Mouse (Mus musculus): ENCODE measurements around the gene Dnajc14. TPM values are rescaled to one million over a fixed set of nuclear protein-coding genes. Genes with fewer than 3 reads are reported as not detected.
A peak's percentile ranks its signal among the peaks of the same experiment; 100 is the strongest.

Dnajc14 gene
- total and polyA plus RNA-seq, 3 experiments: 25.3 to 33.7 (median 32.6) TPM

- no peaks in the 10 kb centered on the region for H3K79me2 ChIP-seq (replicated peaks; ENCODE audit: control insufficient read depth, extremely low read depth, insufficient read depth, poor library complexity, severe bottlenecking)
- no peaks in the 10 kb centered on the region for H3K9me3 ChIP-seq (replicated peaks; ENCODE audit: low read length)
- DNase-seq (ENCODE audit: extremely low read depth): no peak
- TF ChIP-seq CTCF (conservative IDR thresholded peaks at IDR 0.05 in 1 of 2, IDR thresholded peaks at IDR 0.05 in 1 of 2; ENCODE audit: low read depth in 2 of 2, low read length in 2 of 2): peak in 1 of 2 experiments; percentile 26; a peak in 1 of 4 replicates
- TF ChIP-seq USF1 (IDR thresholded peaks at IDR 0.05; ENCODE audit: low read depth, low read length): no peak
- TF ChIP-seq RAD21 (IDR thresholded peaks at IDR 0.05; ENCODE audit: low read depth, low read length): peak; percentile 7
- dilution Hi-C loops (cut with MboI; ENCODE audit: extremely low pct_ligation_motif_present, extremely low pct_unique_long_range_greater_than_20kb, low sequenced_read_pairs): no loop called here
- H3K4me2 ChIP-seq (ENCODE audit: insufficient read depth, low read depth, poor library complexity, severe bottlenecking): no peak overlapping the region
- H3K27ac ChIP-seq (ENCODE audit: insufficient read depth, low read depth): no peak overlapping the region
- in situ Hi-C loops (cut with MboI; ENCODE audit: low pct_ligation_motif_present, low pct_unique_long_range_greater_than_20kb, low sequenced_read_pairs): no loop called here
- no peak overlapping the region for H3K9ac ChIP-seq (ENCODE audit: insufficient read depth, low read depth)
- no peaks in the 10 kb centered on the region for H3K36me3 ChIP-seq (replicated peaks in 1 of 2; ENCODE audit: control insufficient read depth in 1 of 2, insufficient read depth in 1 of 2, low read length in 1 of 2)
- peaks cover 8 to 31% of the 10 kb centered on the region in 2 experiments; a peak in 3 of 4 replicates for H3K4me1 ChIP-seq (ENCODE audit: control insufficient read depth in 1 of 2, insufficient read depth in 2 of 2)
- no peaks in the 10 kb centered on the region for H3K27me3 ChIP-seq (replicated peaks)
- H3K4me3 ChIP-seq (replicated peaks in 1 of 3; ENCODE audit: low read depth in 2 of 3, low read length in 2 of 3, poor library complexity in 1 of 3): no peak overlapping the region
These were observed 11.8 kb upstream of the Dnajc14 start for GRCm38 (mm10) chr10:128792041-128792440.

GRCm38 (mm10) chr10:128793258-128793657, 10.6 kb upstream of the Dnajc14 start:
- no peaks in the 10 kb centered on the region for H3K79me2 ChIP-seq (replicated peaks; ENCODE audit: control insufficient read depth, extremely low read depth, insufficient read depth, poor library complexity, severe bottlenecking)
- no peaks in the 10 kb centered on the region for H3K27me3 ChIP-seq (replicated peaks)
- H3K9ac ChIP-seq (ENCODE audit: insufficient read depth, low read depth): no peak overlapping the region
- no peak overlapping the region for H3K4me2 ChIP-seq (ENCODE audit: insufficient read depth, low read depth, poor library complexity, severe bottlenecking)
- no peak overlapping the region for H3K27ac ChIP-seq (ENCODE audit: insufficient read depth, low read depth)
- no peak for TF ChIP-seq RAD21 (IDR thresholded peaks at IDR 0.05; ENCODE audit: low read depth, low read length)
- no peak for TF ChIP-seq ETS1 (conservative IDR thresholded peaks at IDR 0.05; ENCODE audit: low read depth, low read length)
- peak; percentile 73; the same call in 1 of the 2 replicates for TF ChIP-seq MAFK (IDR thresholded peaks at IDR 0.05; ENCODE audit: insufficient replicate concordance, low read length)
- H3K9me3 ChIP-seq (replicated peaks; ENCODE audit: low read length): no peaks in the 10 kb centered on the region
- H3K36me3 ChIP-seq (replicated peaks in 1 of 2; ENCODE audit: control insufficient read depth in 1 of 2, insufficient read depth in 1 of 2, low read length in 1 of 2): no peaks in the 10 kb centered on the region
- peaks cover 8 to 31% of the 10 kb centered on the region in 2 experiments; a peak in 3 of 4 replicates for H3K4me1 ChIP-seq (ENCODE audit: control insufficient read depth in 1 of 2, insufficient read depth in 2 of 2)
- no peak overlapping the region for H3K4me3 ChIP-seq (replicated peaks in 1 of 3; ENCODE audit: low read depth in 2 of 3, low read length in 2 of 3, poor library complexity in 1 of 3)
- in situ Hi-C loops (cut with MboI; ENCODE audit: low pct_ligation_motif_present, low pct_unique_long_range_greater_than_20kb, low sequenced_read_pairs): no loop called here
- dilution Hi-C loops (cut with MboI; ENCODE audit: extremely low pct_ligation_motif_present, extremely low pct_unique_long_range_greater_than_20kb, low sequenced_read_pairs): no loop called here
- DNase-seq (ENCODE audit: extremely low read depth): no peak

GRCm38 (mm10) chr10:128794391-128794790, 9.5 kb upstream of the Dnajc14 start:
- H3K4me3 ChIP-seq (replicated peaks in 1 of 3; ENCODE audit: low read depth in 2 of 3, low read length in 2 of 3, poor library complexity in 1 of 3): no peak overlapping the region
- no peaks in the 10 kb centered on the region for H3K79me2 ChIP-seq (replicated peaks; ENCODE audit: control insufficient read depth, extremely low read depth, insufficient read depth, poor library complexity, severe bottlenecking)
- TF ChIP-seq BHLHE40 (IDR thresholded peaks at IDR 0.05; ENCODE audit: low read depth, low read length): no peak
- TF ChIP-seq CHD1 (IDR thresholded peaks at IDR 0.05; ENCODE audit: low read depth, low read length): no peak
- no peak for TF ChIP-seq MEF2A (IDR thresholded peaks at IDR 0.05; ENCODE audit: borderline replicate concordance, low read depth, low read length)
- no peak for TF ChIP-seq IRF4 (IDR thresholded peaks at IDR 0.05; ENCODE audit: low read depth, low read length)
- TF ChIP-seq UBTF (IDR thresholded peaks at IDR 0.05; ENCODE audit: low read depth, low read length): no peak
- TF ChIP-seq CHD2 (IDR thresholded peaks at IDR 0.05; ENCODE audit: low read length): no peak
- TF ChIP-seq NRF1 (IDR thresholded peaks at IDR 0.05; ENCODE audit: low read depth, low read length): no peak
- TF ChIP-seq GABPA (IDR thresholded peaks at IDR 0.05; ENCODE audit: insufficient replicate concordance, low read depth, low read length): no peak
- TF ChIP-seq RCOR1 (conservative IDR thresholded peaks at IDR 0.05; ENCODE audit: low read depth, low read length): no peak
- TF ChIP-seq MAFK (IDR thresholded peaks at IDR 0.05; ENCODE audit: insufficient replicate concordance, low read length): no peak
- TF ChIP-seq ETS1 (conservative IDR thresholded peaks at IDR 0.05; ENCODE audit: low read depth, low read length): no peak
- H3K36me3 ChIP-seq (replicated peaks in 1 of 2; ENCODE audit: control insufficient read depth in 1 of 2, insufficient read depth in 1 of 2, low read length in 1 of 2): peaks cover 0 to 5% of the 10 kb centered on the region in 2 experiments
- DNase-seq (ENCODE audit: extremely low read depth): no peak
- in situ Hi-C loops (cut with MboI; ENCODE audit: low pct_ligation_motif_present, low pct_unique_long_range_greater_than_20kb, low sequenced_read_pairs): no loop called here
- no peak overlapping the region for H3K4me2 ChIP-seq (ENCODE audit: insufficient read depth, low read depth, poor library complexity, severe bottlenecking)
- H3K4me1 ChIP-seq (ENCODE audit: control insufficient read depth in 1 of 2, insufficient read depth in 2 of 2): peaks cover 8 to 31% of the 10 kb centered on the region in 2 experiments; a peak in 3 of 4 replicates
- H3K9me3 ChIP-seq (replicated peaks; ENCODE audit: low read length): no peaks in the 10 kb centered on the region
- no peaks in the 10 kb centered on the region for H3K27me3 ChIP-seq (replicated peaks)
- no peak overlapping the region for H3K9ac ChIP-seq (ENCODE audit: insufficient read depth, low read depth)
- dilution Hi-C loops (cut with MboI; ENCODE audit: extremely low pct_ligation_motif_present, extremely low pct_unique_long_range_greater_than_20kb, low sequenced_read_pairs): no loop called here
- no peak overlapping the region for H3K27ac ChIP-seq (ENCODE audit: insufficient read depth, low read depth)
